Mouse (Mus musculus): ENCODE results near the gene Spata7.
"Not testable (repeated sequence)": the region's sequence is repeated elsewhere in the genome, so short reads cannot be mapped to it uniquely, and the experiment has no call there.

The Spata7 gene

GRCm38 (mm10) chr12:98627392-98628259 lies at the start of gene Spata7:
Spata7 (plus strand) TSS chr12:98628157.
- peak; percentile 69 to 79 for DNase-seq (ENCODE audit: low spot score in 2 of 2)

- DNase-seq (ENCODE audit: low spot score in 2 of 2), result peak; percentile 13 to 39
These were observed 42.7 kb upstream of the Spata7 start for GRCm38 (mm10) chr12:98585302-98585701.

GRCm38 (mm10) chr12:98588573-98588972 lies 39.4 kb upstream of the Spata7 start:
- no peak for DNase-seq (ENCODE audit: low spot score in 2 of 2)

GRCm38 (mm10) chr12:98591016-98591415 lies 36.9 kb upstream of the Spata7 start:
- DNase-seq (ENCODE audit: low spot score in 2 of 2), result no peak

GRCm38 (mm10) chr12:98600861-98601260 lies 27.1 kb upstream of the Spata7 start:
- DNase-seq (ENCODE audit: low spot score in 2 of 2), result no peak

- no peak for DNase-seq (ENCODE audit: low spot score in 2 of 2)
These were observed 25.8 kb upstream of the Spata7 start for GRCm38 (mm10) chr12:98602114-98602513.

GRCm38 (mm10) chr12:98605264-98605663 lies 22.7 kb upstream of the Spata7 start:
- DNase-seq (ENCODE audit: low spot score in 2 of 2), result no peak

- peak in 1 of 2 experiments; percentile 26 for DNase-seq (ENCODE audit: low spot score in 2 of 2)
These were observed 21.2 kb upstream of the Spata7 start for GRCm38 (mm10) chr12:98606595-98607290.

GRCm38 (mm10) chr12:98610341-98610740 lies 17.6 kb upstream of the Spata7 start:
- DNase-seq (ENCODE audit: low spot score in 2 of 2), result no peak

- no peak for DNase-seq (ENCODE audit: low spot score in 2 of 2)
These were observed 12.9 kb upstream of the Spata7 start for GRCm38 (mm10) chr12:98614910-98615508.

GRCm38 (mm10) chr12:98615746-98616145 lies 12.2 kb upstream of the Spata7 start:
- DNase-seq (ENCODE audit: low spot score in 2 of 2), result peak in 1 of 2 experiments; percentile 7

GRCm38 (mm10) chr12:98619496-98619895 lies 8.5 kb upstream of the Spata7 start:
- DNase-seq (ENCODE audit: low spot score in 2 of 2), result no peak

- not testable (repeated sequence) for DNase-seq (ENCODE audit: low spot score in 2 of 2)
These were observed 7.0 kb upstream of the Spata7 start for GRCm38 (mm10) chr12:98620922-98621321.

GRCm38 (mm10) chr12:98623266-98623665 lies 4.7 kb upstream of the Spata7 start:
- DNase-seq (ENCODE audit: low spot score in 2 of 2), result not testable (repeated sequence)

GRCm38 (mm10) chr12:98628260-98628970 lies 458 bp downstream of the Spata7 start:
- DNase-seq (ENCODE audit: low spot score in 2 of 2), result no peak

- no peak for DNase-seq (ENCODE audit: low spot score in 2 of 2)
These were observed 16.9 kb downstream of the Spata7 start for GRCm38 (mm10) chr12:98644852-98645251.

- no peak for DNase-seq (ENCODE audit: low spot score in 2 of 2)
These were observed 28.9 kb downstream of the Spata7 start for GRCm38 (mm10) chr12:98656873-98657272.

GRCm38 (mm10) chr12:98662617-98663016 lies 34.7 kb downstream of the Spata7 start:
- DNase-seq (ENCODE audit: low spot score in 2 of 2), result no peak

GRCm38 (mm10) chr12:98668132-98668814 lies 40.3 kb downstream of the Spata7 start:
- DNase-seq (ENCODE audit: low spot score in 2 of 2), result no peak

GRCm38 (mm10) chr12:98669086-98669485 lies 41.1 kb downstream of the Spata7 start:
- no peak for DNase-seq (ENCODE audit: low spot score in 2 of 2)

GRCm38 (mm10) chr12:98669864-98670263 lies 41.9 kb downstream of the Spata7 start:
- no peak for DNase-seq (ENCODE audit: low spot score in 2 of 2)
